Mouse (Mus musculus) heart, adult 2 months (tissue): ENCODE measurements around the gene Cd247.

ENCODE experiments used
- CTCF ChIP-seq: fragments of 200-600 bp; IDR thresholded peaks from 2 replicates; pipeline ENCODE4 v1.8.1; 2022; ENCODE audit warnings: antibody characterized with exemption, mild to moderate bottlenecking, moderate library complexity
- EP300 ChIP-seq: fragments of 200-500 bp; IDR thresholded peaks from 2 replicates; pipeline ENCODE4 v1.6.1; 2011; ENCODE audit warnings: low read depth, low read length, control low read depth; ENCODE audit not compliant: insufficient read depth
- POLR2A ChIP-seq: fragments of 200-500 bp; IDR thresholded peaks from 2 replicates; pipeline ENCODE4 v1.6.1; 2011; ENCODE audit warnings: mild to moderate bottlenecking, low read depth, low read length, control low read depth; ENCODE audit not compliant: insufficient read depth

DNA sequence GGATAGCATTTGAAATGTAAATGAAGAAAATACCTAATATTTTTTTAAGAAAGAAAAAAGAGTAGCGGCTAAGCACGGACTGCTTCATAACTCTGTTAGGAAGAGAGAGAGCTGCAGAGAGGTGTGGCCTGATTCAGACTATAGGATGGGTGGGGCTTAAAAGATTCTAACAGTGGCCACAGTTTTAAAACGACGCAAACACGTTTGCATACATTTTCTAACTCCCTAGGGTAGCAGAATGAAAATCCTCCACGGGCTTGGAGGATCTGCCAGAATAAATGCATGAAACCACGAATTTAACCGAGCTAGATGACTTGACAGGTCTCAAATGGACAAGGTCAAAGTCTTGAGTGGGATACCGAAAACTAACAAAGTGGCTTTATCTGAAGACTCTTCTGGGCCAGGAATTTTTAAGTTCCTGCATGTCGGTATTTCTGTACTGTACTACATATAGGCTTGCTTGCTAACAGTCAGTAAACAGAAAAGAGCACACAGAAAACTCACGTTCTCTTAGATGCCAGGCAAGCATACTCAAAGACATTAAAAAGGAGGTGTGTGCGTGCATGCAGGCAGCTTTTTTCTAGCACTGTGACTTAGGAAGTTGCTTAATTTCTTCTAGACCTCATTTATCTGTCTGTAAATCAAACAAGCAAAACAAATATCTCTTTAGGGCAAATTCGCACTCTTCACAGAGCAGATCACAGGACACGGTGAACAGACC is 25.4 kb upstream of the Cd247 start:
- TF ChIP-seq CTCF (no peak), EP300 (no peak), POLR2A (no peak)
